Mouse (Mus musculus): ENCODE results near the gene Gng3. TPM values are rescaled to one million over a fixed set of nuclear protein-coding genes. Genes with fewer than 3 reads are reported as not detected.
A peak's percentile ranks its signal among the peaks of the same experiment; 100 is the strongest.
"Not testable (repeated sequence)": the region's sequence is repeated elsewhere in the genome, so short reads cannot be mapped to it uniquely, and the experiment has no call there.

Gng3 gene
- total RNA-seq, 2 experiments from 2014 or later, result 5.9 to 6.9 TPM

DNA sequence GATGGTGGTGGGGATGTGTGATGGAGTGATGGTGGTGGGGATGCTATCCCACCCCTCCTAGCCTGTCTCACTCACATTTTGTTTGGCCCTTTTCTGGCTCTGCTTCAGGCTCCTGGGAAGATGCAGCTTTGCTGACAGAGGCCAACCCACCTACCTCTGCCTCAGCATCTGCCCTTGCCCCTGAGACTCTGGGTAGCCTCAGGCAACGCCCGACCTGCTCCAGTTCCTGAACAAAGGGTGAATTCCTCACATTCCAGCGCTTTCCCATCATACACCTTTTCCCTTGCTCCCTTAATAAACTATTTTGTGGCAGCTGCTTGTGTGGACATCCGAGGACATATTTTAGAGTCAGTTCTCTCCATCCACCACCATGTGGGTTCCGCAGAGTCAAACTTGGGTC lies 9.4 kb upstream of the Gng3 start:
- DNase-seq (ENCODE audit: low spot score in 2 of 2), result no peak

DNA sequence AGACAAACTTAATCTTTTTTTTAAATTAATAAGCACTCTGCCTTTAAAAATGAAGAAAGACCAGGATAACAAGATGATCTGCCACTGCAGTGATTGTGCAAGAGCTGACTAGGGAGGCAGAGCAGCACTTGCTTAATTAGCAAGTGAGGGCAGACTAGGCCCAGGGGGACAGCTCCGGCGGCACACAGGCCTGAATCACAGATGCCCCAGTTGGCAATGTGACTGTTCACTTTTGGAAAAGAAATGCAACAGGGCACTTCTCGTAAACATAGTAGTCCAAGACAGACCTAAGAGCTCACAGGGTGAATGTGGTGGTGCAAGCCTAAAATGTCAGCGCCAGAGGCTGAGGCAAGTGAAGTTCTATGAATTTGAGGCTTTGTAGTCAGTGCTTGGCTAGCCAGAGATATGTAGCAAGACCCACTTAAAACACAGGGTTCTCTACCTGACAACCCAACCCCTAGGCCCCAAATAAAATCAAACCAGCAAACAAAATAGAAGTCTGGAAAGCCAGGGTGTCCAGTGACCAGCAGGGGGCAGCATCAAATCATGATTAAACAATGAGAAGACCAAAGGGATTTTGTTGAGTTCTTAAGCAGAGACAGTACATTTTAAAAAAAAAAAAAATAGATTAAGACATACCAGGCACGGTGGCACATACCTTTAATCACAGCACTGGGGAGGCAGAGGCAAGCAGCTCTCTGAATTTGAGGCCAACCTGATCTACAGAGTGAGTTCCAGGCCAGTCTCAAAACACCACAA lies 5.6 kb upstream of the Gng3 start:
- DNase-seq (ENCODE audit: low spot score in 2 of 2), result peak; percentile 70 to 81

GRCm38 (mm10) chr19:8842961-8843360 lies 4.0 kb upstream of the Gng3 start:
- no peak for DNase-seq (ENCODE audit: low spot score in 2 of 2)

DNA sequence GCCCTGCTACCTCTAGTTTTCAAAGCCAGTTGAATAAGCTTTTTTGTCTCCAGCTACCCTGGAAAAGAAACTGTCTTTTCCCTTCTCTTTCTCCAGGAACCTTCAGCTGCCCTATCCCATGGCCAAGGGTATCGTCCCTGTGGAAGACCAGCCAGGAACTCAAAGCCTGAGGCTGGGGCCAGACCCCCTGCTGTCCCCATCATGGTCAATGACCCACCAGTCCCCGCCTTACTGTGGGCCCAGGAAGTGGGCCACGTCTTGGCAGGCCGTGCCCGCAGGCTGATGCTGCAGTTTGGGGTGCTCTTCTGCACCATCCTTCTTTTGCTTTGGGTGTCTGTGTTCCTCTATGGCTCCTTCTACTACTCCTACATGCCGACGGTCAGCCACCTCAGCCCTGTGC lies 2.0 kb upstream of the Gng3 start:
- no peak for DNase-seq (ENCODE audit: low spot score in 2 of 2)

DNA sequence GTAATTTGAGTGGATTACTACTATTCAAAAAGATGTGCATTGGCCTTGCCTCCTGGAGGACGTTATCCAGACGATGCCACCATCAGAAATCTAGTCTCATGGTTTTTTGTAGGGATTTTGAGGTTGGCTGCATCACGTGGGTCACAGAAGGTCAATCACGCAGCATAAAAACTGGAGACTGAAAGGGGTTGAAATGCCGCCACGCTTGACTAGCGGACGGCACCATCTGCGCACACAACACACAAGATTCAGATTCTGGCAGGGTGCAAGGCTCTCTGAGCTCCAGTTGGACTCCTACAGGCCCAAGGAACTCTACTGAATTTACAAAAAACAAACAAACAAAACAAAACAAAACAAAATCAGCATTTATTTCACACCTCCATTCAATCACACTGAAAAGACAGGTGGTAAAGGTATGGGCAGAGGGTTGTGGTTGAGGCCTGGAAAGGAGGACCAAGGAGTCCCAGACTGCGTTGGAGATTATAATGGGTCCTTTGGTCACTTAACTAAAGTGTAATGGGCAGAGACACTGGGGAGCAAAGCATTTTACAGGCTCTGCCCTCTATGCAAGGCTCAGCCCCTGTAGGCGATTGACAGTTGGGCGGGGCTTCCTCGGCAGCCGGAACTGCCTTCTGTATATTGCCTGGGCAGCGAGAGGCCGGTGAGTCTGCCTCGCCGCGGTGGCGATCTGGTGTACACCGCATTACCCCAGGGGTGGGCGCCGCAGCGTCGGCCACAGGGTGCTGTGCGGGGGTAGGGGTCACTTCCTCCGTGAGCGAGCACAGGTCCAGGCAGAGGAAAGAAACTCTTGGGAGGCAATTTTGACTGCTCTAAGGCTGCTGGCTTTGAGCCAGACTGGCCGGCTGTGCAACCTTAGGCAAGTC lies 1.2 kb upstream of the Gng3 start:
- DNase-seq (ENCODE audit: low spot score in 2 of 2), result peak; percentile 74 to 76

DNA sequence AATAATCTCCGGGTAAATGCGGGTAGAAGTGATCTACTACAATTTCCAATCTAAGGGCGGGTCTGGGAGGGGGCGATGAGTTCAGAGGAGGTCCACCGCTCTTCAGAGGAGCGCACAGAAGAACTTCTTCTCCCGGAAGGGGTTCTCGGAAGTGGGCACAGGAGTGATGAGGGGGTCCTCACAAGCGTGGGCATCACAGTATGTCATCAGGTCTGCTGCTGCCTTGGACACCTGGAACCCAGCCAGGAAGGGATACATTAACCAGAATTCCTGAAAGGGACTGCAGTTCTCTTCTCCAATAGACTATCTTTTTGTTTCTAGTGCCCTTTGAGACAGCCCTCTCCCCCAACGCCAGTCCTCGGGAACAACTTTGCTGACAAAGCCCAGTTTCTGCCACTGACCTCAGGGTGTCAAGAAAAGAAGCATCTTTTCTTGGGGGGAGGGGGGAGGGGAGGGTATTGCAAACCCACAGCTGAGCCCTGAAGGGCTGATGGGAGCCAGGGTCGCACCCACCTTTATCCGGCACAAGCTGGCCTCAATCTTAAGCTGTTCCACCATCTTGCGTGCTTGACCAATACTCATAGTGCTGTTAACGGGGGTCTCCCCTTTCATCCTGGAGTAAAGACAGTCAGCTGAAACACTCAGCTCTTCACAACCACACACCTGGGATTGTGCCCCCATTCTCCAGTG lies 808 bp downstream of the Gng3 start:
- peak in 1 of 2 experiments; percentile 47 for DNase-seq (ENCODE audit: low spot score in 2 of 2)

GRCm38 (mm10) chr19:8837251-8837791 lies 1.7 kb downstream of the Gng3 start, which contains the start of gene Bscl2:
Gene Bscl2, plus strand, starts transcription at chr19:8837467.
- DNase-seq (ENCODE audit: low spot score in 2 of 2), result peak; percentile 72 to 80

- DNase-seq (ENCODE audit: low spot score in 2 of 2), result not testable (repeated sequence)
Measured at GRCm38 (mm10) chr19:8836327-8836726, 2.7 kb downstream of the Gng3 start.

- DNase-seq (ENCODE audit: low spot score in 2 of 2), result no peak
Measured at GRCm38 (mm10) chr19:8832971-8833370, 6.0 kb downstream of the Gng3 start.

- DNase-seq (ENCODE audit: low spot score in 2 of 2), result no peak
Measured at GRCm38 (mm10) chr19:8831262-8831661, 7.7 kb downstream of the Gng3 start.

- no peak for DNase-seq (ENCODE audit: low spot score in 2 of 2)
Measured at GRCm38 (mm10) chr19:8830664-8831063, 8.3 kb downstream of the Gng3 start.

DNA sequence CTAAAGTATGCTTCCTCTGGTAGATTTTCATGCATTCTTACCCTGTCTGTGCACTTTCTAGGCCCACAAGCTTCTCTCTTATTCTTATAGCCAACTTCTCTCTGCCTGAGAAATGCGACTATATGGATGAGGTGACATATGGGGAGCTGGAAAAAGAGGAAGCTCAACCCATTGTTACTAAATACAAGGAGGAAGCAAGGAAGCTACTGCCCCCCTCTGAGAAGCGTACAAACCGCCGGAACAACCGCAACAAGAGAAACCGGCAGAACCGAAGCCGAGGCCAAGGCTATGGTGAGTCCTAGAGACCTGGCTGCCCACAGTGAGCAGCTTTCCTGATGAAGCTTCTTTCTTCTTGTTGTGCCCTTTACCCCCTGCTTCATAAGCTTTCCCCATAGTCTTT lies 9.3 kb downstream of the Gng3 start, which contains the start of gene AC129217.1:
Gene AC129217.1, plus strand, starts transcription at position 114 of the 400 bp plus-strand sequence.
- DNase-seq (ENCODE audit: low spot score in 2 of 2), result no peak

GRCm38 (mm10) chr19:8822696-8823095 lies 16.3 kb downstream of the Gng3 start:
- no peak for DNase-seq (ENCODE audit: low spot score in 2 of 2)

DNA sequence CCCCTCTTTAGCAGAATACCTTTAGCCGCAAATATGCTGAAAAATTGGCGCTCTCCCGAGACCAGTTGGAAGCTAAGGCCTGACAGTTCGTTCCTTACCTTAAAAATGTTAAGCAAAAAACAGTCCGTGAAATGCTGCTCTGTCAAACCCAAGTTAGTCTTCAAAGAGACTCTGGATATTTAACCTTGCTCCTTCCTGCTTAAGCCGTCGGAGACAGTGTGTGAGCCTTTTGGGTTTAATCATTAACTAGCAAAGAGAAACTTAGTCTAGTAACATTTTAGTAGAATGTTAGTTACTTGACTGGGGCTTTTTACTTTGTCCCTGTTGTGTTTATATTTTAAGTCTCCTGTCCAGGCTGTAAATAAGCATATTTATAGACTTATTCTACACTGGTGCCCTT lies 17.8 kb downstream of the Gng3 start:
- no peak for DNase-seq (ENCODE audit: low spot score in 2 of 2)

DNA sequence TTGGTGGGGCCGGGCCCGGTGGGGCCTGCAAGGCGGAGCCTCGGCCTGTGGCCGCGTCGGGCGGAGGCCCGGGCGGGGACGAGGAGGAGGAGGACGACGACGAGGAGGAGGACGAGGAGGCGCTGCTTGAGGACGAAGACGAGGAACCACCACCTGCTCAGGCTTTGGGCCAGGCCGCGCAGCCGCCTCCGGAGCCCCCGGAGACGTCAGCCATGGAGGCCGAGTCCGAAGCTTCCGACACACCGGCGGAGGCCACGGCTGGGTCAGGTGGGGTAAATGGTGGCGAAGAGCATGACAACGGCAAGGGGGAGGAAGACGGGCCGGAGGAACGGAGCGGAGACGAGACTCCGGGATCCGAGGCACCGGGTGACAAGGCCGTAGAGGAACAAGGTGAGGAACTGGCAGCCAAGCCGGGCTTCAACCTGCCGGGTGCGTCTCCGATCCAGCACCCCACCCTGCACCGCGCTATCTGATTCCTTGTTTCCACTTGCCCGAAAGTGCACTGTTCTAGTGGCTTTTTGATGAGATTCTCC lies 18.5 kb downstream of the Gng3 start:
- no peak for DNase-seq (ENCODE audit: low spot score in 2 of 2)

GRCm38 (mm10) chr19:8819596-8820423 lies 19.2 kb downstream of the Gng3 start, which contains the start of gene Hnrnpul2:
Gene Hnrnpul2, plus strand, starts transcription at chr19:8820010.
- peak; percentile 93 to 95 for DNase-seq (ENCODE audit: low spot score in 2 of 2)

GRCm38 (mm10) chr19:8818801-8819595 lies 20.0 kb downstream of the Gng3 start, which contains the start of gene Ttc9c:
Gene Ttc9c, minus strand, starts transcription at chr19:8819333.
- DNase-seq (ENCODE audit: low spot score in 2 of 2), result peak; percentile 84 to 87

- no peak for DNase-seq (ENCODE audit: low spot score in 2 of 2)
Measured at GRCm38 (mm10) chr19:8818301-8818798, 20.6 kb downstream of the Gng3 start.

- no peak for DNase-seq (ENCODE audit: low spot score in 2 of 2)
Measured at GRCm38 (mm10) chr19:8817001-8817400, 22.0 kb downstream of the Gng3 start.

Measured in adrenal gland, adult 18-20 months (tissue).